Mouse (Mus musculus): ENCODE measurements around the gene Gm128. TPM values are rescaled to one million over a fixed set of nuclear protein-coding genes. Genes with fewer than 3 reads are reported as not detected.
A peak's percentile ranks its signal among the peaks of the same experiment; 100 is the strongest.

Gm128 gene
- polyA plus RNA-seq, 1 experiment from 2014 or later = 0.57 TPM

DNA sequence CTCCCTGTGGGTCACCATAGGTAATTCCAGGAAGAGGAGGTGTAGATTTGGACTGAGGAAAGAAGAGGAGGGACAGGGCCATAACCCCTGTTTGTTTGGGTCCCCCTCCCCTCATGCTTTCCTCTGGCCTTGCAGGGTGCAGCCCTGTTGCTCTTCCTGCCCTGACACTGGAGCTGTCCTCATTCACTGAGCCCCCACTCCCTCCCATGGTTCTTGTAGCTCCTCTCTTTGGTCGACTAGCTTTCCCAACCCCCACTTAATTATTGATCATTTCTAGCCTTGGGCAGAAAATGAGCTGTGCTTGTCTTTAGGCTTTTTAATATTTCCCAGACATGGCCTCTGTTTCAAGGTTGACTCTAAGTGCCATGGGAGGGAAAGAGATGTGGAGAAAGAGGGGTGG is 42.7 kb upstream of the Gm128 start:
- ATAC-seq (ENCODE audit: low FRiP score, low TSS enrichment) = no peak
- H3K9ac ChIP-seq (ENCODE audit: low read depth, low read length) = peak overlapping the region; percentile 71; the same call in 1 of the 2 replicates
- H3K36me3 ChIP-seq (ENCODE audit: control insufficient read depth, insufficient read depth, low read length) = peaks cover 14% of the 10 kb centered on the region
- peak overlapping the region; percentile 61 for H3K4me3 ChIP-seq (ENCODE audit: low read length)
- H3K27me3 ChIP-seq (ENCODE audit: control insufficient read depth, insufficient read depth, low read length) = no peaks in the 10 kb centered on the region
- WGBS = 12% methylated on average over 1 of the region's 1 CpGs
- no peaks in the 10 kb centered on the region for H3K9me3 ChIP-seq (ENCODE audit: control insufficient read depth, low read length)
- no peak overlapping the region for H3K27ac ChIP-seq (ENCODE audit: low read depth, low read length)
- H3K4me1 ChIP-seq (ENCODE audit: control insufficient read depth, insufficient read depth, low read length) = peaks cover 10% of the 10 kb centered on the region; the same call in 1 of the 2 replicates
- H3K4me2 ChIP-seq (replicated peaks; ENCODE audit: low read depth, low read length) = peak overlapping the region; percentile 82

GRCm38 (mm10) chr3:95283589-95283941 is 42.2 kb upstream of the Gm128 start:
- H3K4me1 ChIP-seq (ENCODE audit: control insufficient read depth, insufficient read depth, low read length) = peaks cover 10% of the 10 kb centered on the region; the same call in 1 of the 2 replicates
- H3K9me3 ChIP-seq (ENCODE audit: control insufficient read depth, low read length) = no peaks in the 10 kb centered on the region
- WGBS = 1% methylated on average over 7 of the region's 7 CpGs
- peaks cover 11% of the 10 kb centered on the region for H3K36me3 ChIP-seq (ENCODE audit: control insufficient read depth, insufficient read depth, low read length)
- peak overlapping the region; percentile 71 for H3K9ac ChIP-seq (ENCODE audit: low read depth, low read length)
- H3K27me3 ChIP-seq (ENCODE audit: control insufficient read depth, insufficient read depth, low read length) = no peaks in the 10 kb centered on the region
- peak overlapping the region; percentile 61 for H3K4me3 ChIP-seq (ENCODE audit: low read length)
- H3K4me2 ChIP-seq (replicated peaks; ENCODE audit: low read depth, low read length) = peak overlapping the region; percentile 82
- H3K27ac ChIP-seq (ENCODE audit: low read depth, low read length) = peak overlapping the region; percentile 98
- no peak for ATAC-seq (ENCODE audit: low FRiP score, low TSS enrichment)

- under 1% methylated on average over 50 of the region's 51 CpGs for WGBS
- Histone ChIP-seq H3K27ac (ENCODE audit: low read depth, low read length) (peak overlapping the region; percentile 98), H3K9ac (ENCODE audit: low read depth, low read length) (peak overlapping the region; percentile 71), H3K27me3 (ENCODE audit: control insufficient read depth, insufficient read depth, low read length) (no peaks in the 10 kb centered on the region), H3K9me3 (ENCODE audit: control insufficient read depth, low read length) (no peaks in the 10 kb centered on the region), H3K4me1 (ENCODE audit: control insufficient read depth, insufficient read depth, low read length) (peaks cover 10% of the 10 kb centered on the region; the same call in 1 of the 2 replicates), H3K4me2 (replicated peaks; ENCODE audit: low read depth, low read length) (peak overlapping the region; percentile 82), H3K36me3 (ENCODE audit: control insufficient read depth, insufficient read depth, low read length) (peaks cover 5% of the 10 kb centered on the region), H3K4me3 (ENCODE audit: low read length) (peak overlapping the region; percentile 61)
- peak; percentile 68 for ATAC-seq (ENCODE audit: low FRiP score, low TSS enrichment)
These were observed 41.6 kb upstream of the Gm128 start for GRCm38 (mm10) chr3:95282865-95283588.

DNA sequence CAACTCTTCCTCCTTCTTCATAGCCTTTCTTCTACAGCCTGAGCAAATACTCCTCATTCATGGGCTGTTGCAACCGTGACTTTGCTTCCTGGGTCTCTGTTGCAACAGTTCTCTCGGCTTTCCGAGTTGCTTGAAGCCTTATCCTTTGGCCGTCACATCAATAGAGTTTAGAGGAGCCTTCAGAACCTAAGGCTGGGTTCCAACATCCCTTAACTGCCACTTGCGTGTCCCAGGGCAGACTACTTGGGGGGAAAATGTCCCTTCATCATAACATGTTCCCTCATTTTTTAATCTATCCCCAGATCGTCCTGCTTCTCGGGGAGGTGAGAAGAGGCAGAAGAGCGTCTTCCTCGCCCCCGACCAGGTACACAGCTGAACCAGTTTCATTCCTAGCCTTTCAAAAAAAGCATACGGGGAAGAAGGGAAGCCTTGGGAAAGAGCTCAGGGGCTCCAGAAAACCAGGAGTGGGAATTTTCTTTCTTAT is 41.0 kb upstream of the Gm128 start:
- no peak for ATAC-seq (ENCODE audit: low FRiP score, low TSS enrichment)
- Histone ChIP-seq H3K9ac (ENCODE audit: low read depth, low read length) (peak overlapping the region; percentile 71), H3K4me1 (ENCODE audit: control insufficient read depth, insufficient read depth, low read length) (peaks cover 10% of the 10 kb centered on the region; the same call in 1 of the 2 replicates), H3K4me2 (replicated peaks; ENCODE audit: low read depth, low read length) (peak overlapping the region; percentile 82), H3K27me3 (ENCODE audit: control insufficient read depth, insufficient read depth, low read length) (no peaks in the 10 kb centered on the region), H3K9me3 (ENCODE audit: control insufficient read depth, low read length) (no peaks in the 10 kb centered on the region), H3K27ac (ENCODE audit: low read depth, low read length) (peak overlapping the region; percentile 98), H3K36me3 (ENCODE audit: control insufficient read depth, insufficient read depth, low read length) (no peaks in the 10 kb centered on the region), H3K4me3 (ENCODE audit: low read length) (peak overlapping the region; percentile 61)
- WGBS = under 1% methylated on average over 11 of the region's 11 CpGs

DNA sequence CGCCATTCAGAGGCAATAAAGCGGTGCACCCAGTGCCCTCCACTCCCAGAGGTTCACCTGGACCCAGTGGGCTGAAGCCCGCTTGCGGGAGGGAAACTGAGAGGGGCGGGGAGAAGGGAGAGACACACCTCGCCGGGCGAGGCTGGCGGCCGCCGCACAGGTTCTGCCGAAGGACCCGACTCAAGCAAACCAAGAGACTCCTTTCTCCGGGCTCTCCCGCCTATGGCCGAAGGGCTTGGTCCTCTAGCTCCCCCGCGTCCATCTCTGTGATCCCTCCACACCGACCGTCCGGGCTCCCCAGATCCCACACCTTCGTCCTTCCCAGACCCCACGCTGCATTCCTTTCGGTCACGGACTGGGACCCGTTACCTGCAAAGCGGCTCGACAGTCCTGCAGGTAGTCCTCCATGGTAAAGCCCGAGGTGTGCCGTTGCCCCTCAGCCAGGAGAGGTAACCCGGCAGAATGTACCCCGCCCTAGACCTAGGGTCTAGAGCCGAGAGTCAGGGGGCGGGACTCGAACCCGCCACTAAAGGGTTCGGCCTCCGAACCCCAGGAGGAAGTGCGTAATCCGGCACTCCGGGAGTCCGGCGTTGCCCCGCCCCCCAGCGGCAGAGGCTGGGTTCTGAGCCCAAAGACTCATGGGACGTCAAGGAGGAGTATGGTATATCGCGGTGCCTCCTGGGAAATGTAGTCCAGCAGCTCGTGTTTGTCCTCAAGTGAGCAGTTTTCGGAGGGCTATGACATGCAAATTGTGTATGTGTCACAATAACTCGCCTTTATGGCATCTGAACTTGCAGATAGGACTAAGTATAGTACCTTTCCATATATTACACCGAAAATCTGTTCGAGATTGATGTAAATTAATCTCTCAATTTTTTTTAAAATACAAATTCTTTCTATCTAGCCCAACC is 40.1 kb upstream of the Gm128 start, which contains the start of the genes Mindy1 and Prune1:
Mindy1 (plus strand) TSS at position 130 of the 911 bp plus-strand sequence.
Prune1 (minus strand) TSS at position 861 of the 911 bp plus-strand sequence.
- Histone ChIP-seq H3K4me2 (replicated peaks; ENCODE audit: low read depth, low read length) (peak within 1 kb of the TSS; percentile 82), H3K4me1 (ENCODE audit: control insufficient read depth, insufficient read depth, low read length) (peaks cover 17% of the 10 kb centered on the region; the same call in 1 of the 2 replicates), H3K9ac (ENCODE audit: low read depth, low read length) (peak within 1 kb of the TSS; percentile 71), H3K4me3 (ENCODE audit: low read length) (peak within 1 kb of the TSS; percentile 61), H3K27ac (ENCODE audit: low read depth, low read length) (peak within 1 kb of the TSS; percentile 98), H3K27me3 (ENCODE audit: control insufficient read depth, insufficient read depth, low read length) (no peaks in the 10 kb centered on the region), H3K9me3 (ENCODE audit: control insufficient read depth, low read length) (no peaks in the 10 kb centered on the region), H3K36me3 (ENCODE audit: control insufficient read depth, insufficient read depth, low read length) (no peaks in the 10 kb centered on the region)
- WGBS = under 1% methylated on average over 52 of the region's 53 CpGs
- ATAC-seq (ENCODE audit: low FRiP score, low TSS enrichment) = peak; percentile 90

GRCm38 (mm10) chr3:95280747-95281146 is 39.3 kb upstream of the Gm128 start:
- no peaks in the 10 kb centered on the region for H3K27me3 ChIP-seq (ENCODE audit: control insufficient read depth, insufficient read depth, low read length)
- peaks cover 17% of the 10 kb centered on the region; the same call in 1 of the 2 replicates for H3K4me1 ChIP-seq (ENCODE audit: control insufficient read depth, insufficient read depth, low read length)
- no peak for ATAC-seq (ENCODE audit: low FRiP score, low TSS enrichment)
- H3K9ac ChIP-seq (ENCODE audit: low read depth, low read length) = peak overlapping the region; percentile 70
- H3K36me3 ChIP-seq (ENCODE audit: control insufficient read depth, insufficient read depth, low read length) = no peaks in the 10 kb centered on the region
- no peaks in the 10 kb centered on the region for H3K9me3 ChIP-seq (ENCODE audit: control insufficient read depth, low read length)
- H3K4me3 ChIP-seq (ENCODE audit: low read length) = peak overlapping the region; percentile 61
- 20% methylated on average over 8 of the region's 8 CpGs for WGBS
- H3K4me2 ChIP-seq (replicated peaks; ENCODE audit: low read depth, low read length) = peak overlapping the region; percentile 82
- peak overlapping the region; percentile 83 for H3K27ac ChIP-seq (ENCODE audit: low read depth, low read length)

DNA sequence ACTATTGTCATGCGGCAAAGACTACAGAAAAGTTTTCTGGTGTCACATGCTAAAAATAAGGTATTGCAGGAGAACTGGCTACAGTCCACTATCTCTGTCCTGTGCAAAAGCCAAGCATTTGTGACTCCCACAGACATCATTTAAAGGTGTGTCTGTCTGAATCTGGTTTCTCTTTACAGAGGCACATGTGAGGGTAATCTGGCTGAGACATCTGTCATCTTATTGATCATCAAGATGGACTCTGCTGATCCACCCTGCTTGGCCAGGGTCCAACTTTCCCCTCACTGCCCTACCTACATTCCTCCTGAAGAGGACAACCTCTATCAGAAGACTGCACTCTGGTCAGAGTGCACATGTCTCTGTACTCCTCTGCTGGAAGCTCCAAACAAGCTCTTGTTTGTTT is 35.8 kb upstream of the Gm128 start:
- no peaks in the 10 kb centered on the region for H3K36me3 ChIP-seq (ENCODE audit: control insufficient read depth, insufficient read depth, low read length)
- no peaks in the 10 kb centered on the region for H3K27me3 ChIP-seq (ENCODE audit: control insufficient read depth, insufficient read depth, low read length)
- H3K4me2 ChIP-seq (replicated peaks; ENCODE audit: low read depth, low read length) = no peak overlapping the region
- no peak overlapping the region for H3K9ac ChIP-seq (ENCODE audit: low read depth, low read length)
- WGBS = 74% methylated on average over 1 of the region's 1 CpGs
- no peaks in the 10 kb centered on the region for H3K9me3 ChIP-seq (ENCODE audit: control insufficient read depth, low read length)
- no peak for ATAC-seq (ENCODE audit: low FRiP score, low TSS enrichment)
- H3K27ac ChIP-seq (ENCODE audit: low read depth, low read length) = no peak overlapping the region
- H3K4me3 ChIP-seq (ENCODE audit: low read length) = no peak overlapping the region
- H3K4me1 ChIP-seq (ENCODE audit: control insufficient read depth, insufficient read depth, low read length) = peaks cover 7% of the 10 kb centered on the region; the same call in 1 of the 2 replicates

GRCm38 (mm10) chr3:95276428-95276934 is 35.1 kb upstream of the Gm128 start:
- H3K27ac ChIP-seq (ENCODE audit: low read depth, low read length) = no peak overlapping the region
- no peaks in the 10 kb centered on the region for H3K9me3 ChIP-seq (ENCODE audit: control insufficient read depth, low read length)
- no peak for ATAC-seq (ENCODE audit: low FRiP score, low TSS enrichment)
- no peaks in the 10 kb centered on the region for H3K27me3 ChIP-seq (ENCODE audit: control insufficient read depth, insufficient read depth, low read length)
- 59% methylated on average over 5 of the region's 5 CpGs for WGBS
- H3K36me3 ChIP-seq (ENCODE audit: control insufficient read depth, insufficient read depth, low read length) = no peaks in the 10 kb centered on the region
- no peak overlapping the region for H3K4me2 ChIP-seq (replicated peaks; ENCODE audit: low read depth, low read length)
- peaks cover 7% of the 10 kb centered on the region; the same call in 1 of the 2 replicates for H3K4me1 ChIP-seq (ENCODE audit: control insufficient read depth, insufficient read depth, low read length)
- H3K9ac ChIP-seq (ENCODE audit: low read depth, low read length) = no peak overlapping the region
- H3K4me3 ChIP-seq (ENCODE audit: low read length) = no peak overlapping the region
